Mouse (Mus musculus) cerebellum, adult 18-20 months (tissue): ENCODE data around the gene Mdga2.

ENCODE experiments used
- DNase-seq, 2 experiments: peaks; one replicate each; pipeline ENCODE4 v3.0.0; 2021

Gene Mdga2

GRCm38 (mm10) chr12:67222221-67223025 is at the start of gene Mdga2:
Gene Mdga2, minus strand, starts transcription at chr12:67222549.
- peak; percentile 34 to 51 for DNase-seq

GRCm38 (mm10) chr12:67267409-67267808 is 45.1 kb upstream of the Mdga2 start:
- no peak for DNase-seq

GRCm38 (mm10) chr12:67223530-67223929 is 1.2 kb upstream of the Mdga2 start:
- no peak for DNase-seq

- peak; percentile 21 to 32 for DNase-seq
Observed at GRCm38 (mm10) chr12:67221329-67222220, 774 bp downstream of the Mdga2 start.

GRCm38 (mm10) chr12:67220641-67221231 is 1.6 kb downstream of the Mdga2 start:
- peak; percentile 18 to 39 for DNase-seq

- peak in 1 of 2 experiments; percentile 10 for DNase-seq
Observed at GRCm38 (mm10) chr12:67220041-67220440, 2.3 kb downstream of the Mdga2 start.

- no peak for DNase-seq
Observed at GRCm38 (mm10) chr12:67219564-67219963, 2.8 kb downstream of the Mdga2 start.

GRCm38 (mm10) chr12:67212801-67213200 is 9.5 kb downstream of the Mdga2 start:
- no peak for DNase-seq

- DNase-seq = peak; percentile 61 to 70
Observed at GRCm38 (mm10) chr12:67178155-67178554, 44.2 kb downstream of the Mdga2 start.

GRCm38 (mm10) chr12:67156569-67157237 is 65.6 kb downstream of the Mdga2 start:
- DNase-seq = no peak

- DNase-seq = no peak
Observed at GRCm38 (mm10) chr12:67153077-67153476, 69.3 kb downstream of the Mdga2 start.

- no peak for DNase-seq
Observed at GRCm38 (mm10) chr12:67141605-67142004, 80.7 kb downstream of the Mdga2 start.

- no peak for DNase-seq
Observed at GRCm38 (mm10) chr12:67140131-67140530, 82.2 kb downstream of the Mdga2 start.

GRCm38 (mm10) chr12:67127457-67127856 is 94.9 kb downstream of the Mdga2 start:
- DNase-seq = no peak

- no peak for DNase-seq
Observed at GRCm38 (mm10) chr12:67123874-67124273, 98.5 kb downstream of the Mdga2 start.

GRCm38 (mm10) chr12:67118652-67119515 is 103.5 kb downstream of the Mdga2 start:
- DNase-seq = no peak

- no peak for DNase-seq
Observed at GRCm38 (mm10) chr12:67104171-67104570, 118.2 kb downstream of the Mdga2 start.

- no peak for DNase-seq
Observed at GRCm38 (mm10) chr12:67094414-67094813, 127.9 kb downstream of the Mdga2 start.

GRCm38 (mm10) chr12:67090420-67090965 is 131.9 kb downstream of the Mdga2 start:
- DNase-seq = no peak

- DNase-seq = no peak
Observed at GRCm38 (mm10) chr12:67059136-67060014, 163.0 kb downstream of the Mdga2 start.
